Mouse (Mus musculus): ENCODE data around the gene Dnah17.

DNA sequence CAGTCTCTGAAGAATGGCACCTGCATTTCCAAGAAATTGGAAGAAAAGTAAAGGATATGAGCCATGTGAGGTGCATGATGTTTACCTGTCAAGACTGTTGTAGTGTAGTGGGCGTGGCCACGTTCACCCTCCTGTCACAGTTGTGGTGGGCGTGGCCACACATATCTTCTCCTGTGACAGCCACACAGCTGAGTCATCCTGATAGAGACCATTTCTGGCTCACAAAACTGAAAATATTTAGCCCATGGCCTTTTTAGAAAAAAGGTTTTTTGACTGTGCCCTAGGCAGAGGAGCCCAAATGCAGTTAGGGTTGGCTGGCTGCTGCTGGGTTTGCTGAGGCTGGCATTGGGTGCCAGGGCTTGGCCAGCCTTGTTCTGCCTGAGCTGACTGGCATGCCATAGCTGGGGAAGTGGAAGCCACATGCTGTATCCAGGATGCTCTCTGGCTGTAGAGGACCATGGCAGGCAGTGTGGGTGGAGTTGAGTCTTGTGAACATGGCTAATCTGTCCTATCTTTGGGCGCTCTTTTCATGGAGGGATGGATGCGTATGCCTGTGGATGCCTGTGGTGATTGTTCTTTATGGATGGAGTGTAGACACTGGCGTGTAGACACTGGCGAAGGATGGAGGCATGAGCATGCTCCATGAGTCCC, 129.7 kb downstream of the Dnah17 start:
- no peak for TF ChIP-seq CTCF (IDR thresholded peaks at IDR 0.05; ENCODE audit: low read depth, low read length)
- no peak for TF ChIP-seq POLR2A (IDR thresholded peaks at IDR 0.05; ENCODE audit: extremely low read depth, insufficient read depth, low read length)
